Mouse (Mus musculus) T-cell, adult 2 months (primary cell): ENCODE measurements around the gene Pgbd1.
"Not testable (repeated sequence)": the region's sequence is repeated elsewhere in the genome, so short reads cannot be mapped to it uniquely, and the experiment has no call there.

Source experiments
- DNase-seq: peaks from one replicate; pipeline ENCODE4 v3.0.0; 2022; ENCODE audit warnings: low spot score

Gene Pgbd1

GRCm38 (mm10) chr13:21415750-21416149 lies 25.1 kb downstream of the Pgbd1 start:
- DNase-seq, result no peak

GRCm38 (mm10) chr13:21415266-21415665 lies 25.6 kb downstream of the Pgbd1 start:
- no peak for DNase-seq

- DNase-seq, result no peak
These were observed 26.3 kb downstream of the Pgbd1 start for GRCm38 (mm10) chr13:21414231-21415212.

GRCm38 (mm10) chr13:21408805-21409459 lies 31.9 kb downstream of the Pgbd1 start:
- no peak for DNase-seq

DNA sequence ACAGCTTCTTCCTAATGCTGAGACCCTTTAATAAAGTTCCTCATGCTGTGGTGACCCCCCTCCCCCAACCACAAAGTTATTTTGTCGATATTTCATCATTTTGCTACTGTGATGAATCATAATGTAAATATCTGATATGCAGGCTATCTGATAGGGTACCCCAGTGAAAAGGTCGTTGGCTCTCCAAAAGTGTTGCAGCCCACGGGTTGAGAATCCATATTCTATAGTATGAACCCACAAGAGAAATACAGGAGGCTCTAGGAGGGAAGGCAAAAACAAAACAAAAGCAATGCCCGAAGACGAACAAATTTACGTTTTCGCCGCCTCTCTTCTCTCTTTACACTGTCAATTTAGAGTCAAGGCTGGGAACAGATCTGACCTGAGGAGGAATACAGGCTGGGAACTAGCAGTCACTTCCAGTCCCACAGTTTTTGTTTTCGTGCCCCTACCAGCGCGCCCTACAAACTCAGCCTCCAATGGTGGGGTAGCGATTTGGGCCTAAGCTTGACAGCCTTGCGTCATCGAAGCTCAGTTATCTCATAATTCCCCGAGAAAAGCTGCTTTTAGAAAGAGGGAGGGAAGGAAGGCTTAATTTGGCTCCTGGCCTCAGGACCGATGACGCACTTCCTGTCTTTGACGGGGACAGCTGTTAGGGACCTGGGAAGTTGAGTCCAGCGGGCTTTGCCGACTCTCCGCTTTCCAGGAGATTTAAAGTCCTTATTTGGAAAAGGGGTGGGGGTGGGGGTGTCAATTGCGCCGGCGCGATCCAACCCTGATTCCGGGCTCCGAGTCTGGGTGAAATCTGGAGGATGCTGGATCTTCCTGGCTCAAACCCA lies 32.7 kb downstream of the Pgbd1 start:
- peak; percentile 32 for DNase-seq

GRCm38 (mm10) chr13:21407341-21407740 lies 33.5 kb downstream of the Pgbd1 start:
- DNase-seq, result no peak

GRCm38 (mm10) chr13:21402848-21403247 lies 38.0 kb downstream of the Pgbd1 start:
- no peak for DNase-seq

GRCm38 (mm10) chr13:21402287-21402846 lies 38.5 kb downstream of the Pgbd1 start, which contains the start of gene Zkscan3:
Gene Zkscan3, minus strand, starts transcription at chr13:21402755.
- peak; percentile 81 for DNase-seq

GRCm38 (mm10) chr13:21401636-21402286 lies 39.1 kb downstream of the Pgbd1 start:
- DNase-seq, result no peak

DNA sequence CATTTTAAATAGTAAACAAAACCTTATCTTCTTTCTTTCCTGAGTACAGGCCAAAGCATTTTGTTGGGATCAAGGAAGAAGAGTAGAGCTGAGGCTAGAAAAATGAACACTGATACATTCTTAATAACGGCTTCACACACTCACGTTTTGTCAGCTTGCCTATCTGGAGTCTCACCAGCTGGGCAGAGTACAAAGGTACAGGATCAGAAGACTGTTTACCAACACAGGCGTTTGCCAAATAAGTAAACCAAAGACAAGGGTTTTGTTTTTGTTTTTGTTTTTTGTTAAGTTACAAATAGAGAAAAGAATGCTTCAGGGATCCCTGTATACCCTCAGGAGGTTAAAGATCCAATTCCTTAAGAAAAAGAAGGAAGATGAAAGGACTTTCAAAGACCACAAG lies 39.7 kb downstream of the Pgbd1 start:
- DNase-seq, result no peak

GRCm38 (mm10) chr13:21397486-21397885 lies 43.4 kb downstream of the Pgbd1 start:
- no peak for DNase-seq

- DNase-seq, result not testable (repeated sequence)
These were observed 44.8 kb downstream of the Pgbd1 start for GRCm38 (mm10) chr13:21396048-21396447.

GRCm38 (mm10) chr13:21395623-21396022 lies 45.2 kb downstream of the Pgbd1 start:
- no peak for DNase-seq

DNA sequence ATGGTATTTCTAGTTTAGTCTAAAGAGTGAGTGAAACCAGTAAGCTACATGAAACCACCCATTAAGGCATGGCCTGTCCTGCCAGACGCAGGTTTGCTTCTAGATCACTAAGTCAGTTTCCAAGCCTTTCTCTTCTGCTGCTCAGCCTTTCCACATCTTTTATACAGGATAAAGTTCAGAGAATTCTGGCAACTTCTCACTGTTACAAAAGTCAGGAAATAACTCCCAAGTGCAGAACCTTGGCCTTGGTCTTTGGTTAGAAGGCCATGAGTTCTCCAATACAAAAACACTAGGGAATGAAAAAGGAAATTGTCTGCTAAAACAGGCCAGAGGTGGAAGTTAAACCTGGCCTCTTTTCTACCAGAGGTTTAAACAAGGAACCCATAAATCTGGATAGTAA lies 45.6 kb downstream of the Pgbd1 start:
- DNase-seq, result no peak

- DNase-seq, result no peak
These were observed 63.1 kb downstream of the Pgbd1 start for GRCm38 (mm10) chr13:21377773-21378172.

GRCm38 (mm10) chr13:21372700-21373099 lies 68.2 kb downstream of the Pgbd1 start:
- DNase-seq, result no peak
